Mouse (Mus musculus): ENCODE measurements around the gene Slc4a8.
"Not testable (repeated sequence)": the region's sequence is repeated elsewhere in the genome, so short reads cannot be mapped to it uniquely, and the experiment has no call there.

GRCm38 (mm10) chr15:100769023-100769422, 7.5 kb downstream of the Slc4a8 start:
- TF ChIP-seq CTCF (IDR thresholded peaks at IDR 0.05; ENCODE audit: low read depth); EP300 (optimal IDR thresholded peaks at IDR 0.05): not testable (repeated sequence)
